Mouse (Mus musculus) heart, adult 2 months (tissue): ENCODE results near the gene Elavl3.
A peak's percentile ranks its signal among the peaks of the same experiment; 100 is the strongest.

Experiments used
- CTCF ChIP-seq: fragments of 200-600 bp; IDR thresholded peaks from 2 replicates; pipeline ENCODE4 v1.8.1; 2022; ENCODE audit warnings: antibody characterized with exemption, mild to moderate bottlenecking, moderate library complexity
- EP300 ChIP-seq: fragments of 200-500 bp; IDR thresholded peaks from 2 replicates; pipeline ENCODE4 v1.6.1; 2011; ENCODE audit warnings: low read depth, low read length, control low read depth; ENCODE audit not compliant: insufficient read depth

- peak; percentile 65 for TF ChIP-seq CTCF
- TF ChIP-seq EP300 = no peak
Measured at GRCm38 (mm10) chr9:22054411-22055076, 2.7 kb upstream of the Elavl3 start.
